Mouse (Mus musculus): ENCODE data around the gene Zfp131.

DNA sequence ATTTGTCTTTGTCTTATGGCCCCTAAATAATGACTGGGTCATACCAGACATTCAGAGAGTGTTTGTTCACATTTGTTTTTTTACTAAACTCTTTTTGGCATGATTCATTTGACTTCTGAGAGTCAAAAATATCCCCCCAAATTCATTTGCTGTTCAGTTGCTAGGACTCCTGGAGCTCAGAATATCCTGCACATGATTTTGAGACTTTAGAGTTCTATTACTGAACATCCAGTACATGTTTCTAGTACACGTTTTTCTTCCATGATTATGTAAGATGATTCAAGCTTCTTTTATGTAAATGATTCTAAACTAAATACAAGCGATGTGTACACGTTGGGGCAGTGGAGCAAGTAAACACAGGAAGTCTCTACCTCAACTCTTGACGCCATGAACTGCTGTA lies 7.0 kb upstream of the Zfp131 start:
- no peak for TF ChIP-seq HCFC1 (IDR thresholded peaks at IDR 0.05; ENCODE audit: borderline replicate concordance, insufficient read depth, low read length)
- TF ChIP-seq ZNF384 (IDR thresholded peaks at IDR 0.05; ENCODE audit: low read depth, low read length) = no peak
- TF ChIP-seq CHD2 (IDR thresholded peaks at IDR 0.05; ENCODE audit: low read depth, low read length) = no peak
